14 mouse cellular contexts compared by ENCODE assay signal in the genomic region with DNA sequence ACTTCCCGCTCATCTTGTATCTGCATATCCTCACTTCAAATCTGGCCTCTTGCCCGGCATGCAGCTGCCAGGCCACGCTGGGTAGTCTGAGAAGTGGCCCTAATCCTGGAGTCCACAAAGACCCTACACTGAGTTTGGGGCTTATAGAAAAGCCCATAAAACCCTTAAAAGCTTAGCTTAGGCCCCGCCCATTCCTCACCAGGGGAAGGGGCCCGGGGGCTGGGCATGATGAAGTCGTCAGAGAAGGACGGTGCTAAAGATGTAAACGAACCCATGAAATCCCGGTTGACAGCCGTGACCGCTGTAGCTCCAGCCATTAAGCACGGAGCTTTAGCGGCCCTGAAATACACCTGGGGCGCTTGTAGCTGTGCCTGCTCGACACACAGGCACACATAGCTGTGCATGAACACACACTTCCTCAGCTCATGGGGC. TPM values are rescaled to one million over a fixed set of nuclear protein-coding genes. Genes with fewer than 3 reads are reported as not detected.
DNase-seq lines count a peak whose midpoint lies in the region; ATAC-seq and TF ChIP-seq lines count a peak whose summit lies in the region.
"Had no signal": no experiment of that assay in that cellular context is flagged by ENCODE, and none has a peak within 500 bp of the region (broad histone marks: within the 10 kb centered on the region; RNA-seq: fewer than 3 reads in every experiment).

No protein-coding gene starts in this region.

- H3K4me1 ChIP-seq in lung, adult 2 months (ENCODE audit: control insufficient read depth, insufficient read depth, low read length), result no peaks in the 10 kb centered on the region
- H3K4me1 ChIP-seq in limb, embryonic 13.5 days, result peaks cover 35% of the 10 kb centered on the region
- peaks cover 6% of the 10 kb centered on the region for H3K4me1 ChIP-seq in midbrain, postnatal 0 days (ENCODE audit: insufficient read depth, low read length)
- H3K4me1 ChIP-seq: liver, embryonic 15.5 days had no signal

- ATAC-seq in limb, embryonic 13.5 days (ENCODE audit: low FRiP score, low read depth), result no peak
- peak; percentile 59 for ATAC-seq in midbrain, postnatal 0 days (ENCODE audit: low FRiP score)
- ATAC-seq in cerebellum, adult (ENCODE audit: insufficient number of reproducible peaks, low FRiP score, low TSS enrichment), result no peak

- no peak for TF ChIP-seq CTCF in lung, adult 2 months (IDR thresholded peaks at IDR 0.05; ENCODE audit: insufficient read depth, low read length)
- no peak for TF ChIP-seq CTCF in midbrain, postnatal 0 days (IDR thresholded peaks at IDR 0.05)

- peak overlapping the region; percentile 30; the same call in 1 of the 2 replicates for H3K4me2 ChIP-seq in limb, embryonic 13.5 days (replicated peaks)
- no peak overlapping the region for H3K4me2 ChIP-seq in midbrain, postnatal 0 days (ENCODE audit: low read depth, low read length, poor library complexity, severe bottlenecking)
- H3K4me2 ChIP-seq: heart, embryonic 11.5 days; liver, embryonic 15.5 days had no signal

- H3K4me3 ChIP-seq in lung, adult 2 months (replicated peaks; ENCODE audit: extremely low read depth, low read depth, low read length), result no peak overlapping the region
- no peak overlapping the region for H3K4me3 ChIP-seq in limb, embryonic 13.5 days
- H3K4me3 ChIP-seq in midbrain, postnatal 0 days (ENCODE audit: low read depth, low read length), result no peak overlapping the region
- H3K4me3 ChIP-seq: erythroblast, embryonic 14.5 days; gastrocnemius, adult 2 months; liver, embryonic 15.5 days had no signal

- no peak overlapping the region for H3K27ac ChIP-seq in limb, embryonic 13.5 days
- no peak overlapping the region for H3K27ac ChIP-seq in midbrain, postnatal 0 days (ENCODE audit: low read depth, low read length)
- H3K27ac ChIP-seq: gastrocnemius, adult 2 months; liver, embryonic 15.5 days had no signal

- peaks cover 84% of the 10 kb centered on the region for H3K27me3 ChIP-seq in limb, embryonic 13.5 days
- H3K27me3 ChIP-seq in midbrain, postnatal 0 days (ENCODE audit: insufficient read depth, low read length), result peaks cover 33% of the 10 kb centered on the region

- 30% methylated on average over 15 of the region's 15 CpGs for WGBS in lung, adult 2 months
- 11% methylated on average over 15 of the region's 15 CpGs for WGBS in limb, embryonic 13.5 days
- 16% methylated on average over 15 of the region's 15 CpGs for WGBS in midbrain, postnatal 0 days

- no peak overlapping the region for H3K9ac ChIP-seq in limb, embryonic 13.5 days
- H3K9ac ChIP-seq in midbrain, postnatal 0 days (replicated peaks; ENCODE audit: low read length, poor library complexity, severe bottlenecking), result no peak overlapping the region; the same call in 1 of the 2 replicates
- H3K9ac ChIP-seq: liver, embryonic 15.5 days had no signal

- no peak for TF ChIP-seq POLR2A in lung, adult 2 months (IDR thresholded peaks at IDR 0.05; ENCODE audit: borderline replicate concordance, extremely low read depth, low read depth, low read length)

- H3K9me3 ChIP-seq in limb, embryonic 13.5 days, result no peaks in the 10 kb centered on the region
- no peaks in the 10 kb centered on the region for H3K9me3 ChIP-seq in midbrain, postnatal 0 days (ENCODE audit: low read length)
- H3K9me3 ChIP-seq: liver, embryonic 15.5 days had no signal

- DNase-seq in cerebellum, postnatal 10 days, result peak; percentile 60 to 61
- no peak for DNase-seq in cerebellum, postnatal 36 days
- peak; percentile 28 for DNase-seq in lung, postnatal 14 days
- no peak for DNase-seq in lung, adult 2 months
- DNase-seq in midbrain, postnatal 0 days (ENCODE audit: low spot score), result no peak
- no peak for DNase-seq in spleen, postnatal 4 days (ENCODE audit: low spot score in 2 of 2)
- DNase-seq: cerebellum, adult 8-10 months; gastrocnemius, adult 2 months; kidney, postnatal 14 days had no signal

- H3K36me3 ChIP-seq in limb, embryonic 13.5 days, result no peaks in the 10 kb centered on the region
- no peaks in the 10 kb centered on the region for H3K36me3 ChIP-seq in midbrain, postnatal 0 days (ENCODE audit: insufficient read depth, low read length)
- H3K36me3 ChIP-seq: liver, embryonic 15.5 days had no signal

RNA-seq across cellular contexts. Expression of a gene that starts 8.4 kb away (rescaled TPM):
- polyA plus RNA-seq in lung, adult 2 months (2012; rRNA removed), result 0.05 and 0.16 TPM in 2 replicates
- 0.47 and 0.71 TPM in 2 replicates for polyA plus RNA-seq in limb, embryonic 13.5 days (2015; fragmentation: Nextera tagmentation; extraction: Ambion mirVana)
- 49.9 and 51.1 TPM in 2 replicates for total RNA-seq in midbrain, postnatal 0 days (2014; rRNA removed)
- polyA plus RNA-seq in midbrain, postnatal 0 days (2015; fragmentation: Nextera tagmentation; extraction: Ambion mirVana), result 17.3 and 18.3 TPM in 2 replicates
- total RNA-seq: gastrocnemius, adult 2 months had no signal
- polyA plus RNA-seq: heart, embryonic 11.5 days had no signal

Comparison
In these comparisons a context has a peak if more than half of its experiments do, and no peak if none do; other contexts are left out.
1. DNase-seq: peak in cerebellum, postnatal 10 days (2 of 2) and lung, postnatal 14 days (single experiment); none in cerebellum, postnatal 36 days (0 of 2), lung, adult 2 months (single experiment), midbrain, postnatal 0 days (single experiment) and spleen, postnatal 4 days (0 of 2).
2. RNA of a gene that starts 8.4 kb away (polyA plus RNA-seq): 17.3 to 18.3 TPM in midbrain, postnatal 0 days; 0.47 to 0.71 TPM in limb, embryonic 13.5 days and 0.05 to 0.16 TPM in lung, adult 2 months; every median in the first group is over 10 times any median in the second.